Mouse (Mus musculus): ENCODE measurements at regions not wholly inside any gene's neighbourhood (a gene's known extent, or its start where the extent isn't known, plus 50 kb on each side); places are given as distances from the start of the nearest gene placed in this dataset.

DNA sequence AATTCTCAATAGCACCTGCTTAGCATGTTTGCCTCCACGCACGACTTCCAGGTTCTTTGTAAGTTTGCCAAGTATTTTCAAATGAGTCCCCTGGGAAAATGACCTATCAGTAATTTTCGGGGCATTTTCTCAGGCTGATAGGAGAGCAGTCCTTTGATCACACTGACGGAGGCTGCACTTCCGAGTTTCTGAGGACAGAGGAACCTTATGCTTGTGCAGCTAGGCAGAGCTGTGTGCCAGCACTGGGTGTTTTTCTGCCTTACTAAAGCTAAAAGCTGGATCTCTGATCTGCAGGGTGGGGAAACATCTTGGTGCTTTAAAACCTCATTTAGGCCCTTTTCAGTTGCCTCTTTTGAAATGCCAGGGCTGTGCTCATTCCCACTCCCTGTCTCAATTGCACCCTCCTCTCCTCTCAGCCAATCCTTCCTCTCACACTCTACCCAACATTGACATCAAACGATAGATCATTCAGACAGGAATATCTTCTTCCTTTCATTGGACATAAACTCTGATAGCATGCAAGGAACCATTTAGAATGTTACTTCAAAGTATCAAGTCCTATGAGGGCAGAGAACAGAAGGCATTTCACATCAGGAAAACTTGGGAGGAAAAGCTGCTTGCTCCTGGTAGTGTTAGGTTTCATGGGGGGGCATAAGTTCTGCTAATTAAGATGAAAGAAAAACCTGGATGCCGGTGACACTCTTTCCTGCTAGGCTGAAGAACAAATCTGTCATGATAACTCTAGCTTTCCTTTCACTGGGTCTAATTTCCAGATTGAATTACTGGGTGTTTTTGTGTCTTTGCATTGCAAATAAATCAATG is 95.3 kb downstream of the Lurap1l start:
- no peak for DNase-seq

GRCm38 (mm10) chr4:81006546-81006945 is 96.1 kb downstream of the Lurap1l start:
- DNase-seq, result no peak

GRCm38 (mm10) chr4:81021850-81022249 is 111.4 kb downstream of the Lurap1l start:
- DNase-seq, result no peak

GRCm38 (mm10) chr4:81023436-81023983 is 113.1 kb downstream of the Lurap1l start:
- DNase-seq, result peak; percentile 11 to 14

DNA sequence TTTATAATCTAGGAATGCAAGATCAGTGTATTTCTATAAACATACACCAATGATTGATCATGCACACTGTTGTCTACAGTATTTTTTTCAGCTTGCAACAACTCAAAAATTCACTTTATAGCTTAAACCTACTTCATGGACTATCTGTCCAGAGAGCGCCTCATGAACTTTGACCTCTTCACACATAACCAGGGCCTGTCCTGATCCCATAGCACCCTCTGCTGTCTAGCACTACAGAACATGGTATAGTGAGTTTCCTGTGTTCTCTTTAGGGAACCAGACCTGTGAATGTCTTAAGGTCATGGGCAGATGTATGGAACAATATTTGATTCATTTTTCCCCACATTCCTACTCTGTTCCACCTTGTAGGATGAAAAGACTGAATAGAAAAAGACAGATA is 117.1 kb downstream of the Lurap1l start:
- no peak for DNase-seq

- DNase-seq, result no peak
Measured at GRCm38 (mm10) chr4:81030671-81031070, 120.2 kb downstream of the Lurap1l start.

- DNase-seq, result no peak
Measured at GRCm38 (mm10) chr4:81037336-81037902, 127.0 kb downstream of the Lurap1l start.

- peak; percentile 35 to 52 for DNase-seq
Measured at GRCm38 (mm10) chr4:81058227-81058626, 147.8 kb downstream of the Lurap1l start.

GRCm38 (mm10) chr4:81058809-81059208 is 148.4 kb downstream of the Lurap1l start:
- peak; percentile 8 for DNase-seq

- DNase-seq, result peak; percentile 18 to 45
Measured at GRCm38 (mm10) chr4:81059356-81059755, 148.9 kb downstream of the Lurap1l start.

GRCm38 (mm10) chr4:81082290-81082947 is 172.0 kb downstream of the Lurap1l start:
- DNase-seq, result no peak

- DNase-seq, result no peak
Measured at GRCm38 (mm10) chr4:81085188-81085587, 174.7 kb downstream of the Lurap1l start.

DNA sequence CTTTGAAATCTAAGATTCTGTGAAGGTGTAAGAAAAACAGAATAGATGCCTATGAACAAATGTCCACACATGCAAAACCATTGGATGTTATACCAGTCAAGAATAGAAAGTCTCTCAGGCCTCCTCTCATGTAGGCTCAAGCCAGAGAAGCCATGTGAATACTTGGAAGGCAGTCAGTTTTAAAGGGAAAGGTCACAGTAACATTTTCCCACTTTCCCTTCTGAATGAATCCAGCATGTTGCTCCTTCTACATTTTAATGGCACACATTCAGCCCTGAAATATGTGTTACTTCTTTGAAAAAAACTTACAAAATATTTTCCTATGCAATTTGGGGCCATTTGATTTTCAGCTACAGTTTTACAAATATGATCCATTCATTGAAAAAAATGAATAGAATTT is 186.1 kb downstream of the Lurap1l start:
- peak; percentile 11 to 17 for DNase-seq

DNA sequence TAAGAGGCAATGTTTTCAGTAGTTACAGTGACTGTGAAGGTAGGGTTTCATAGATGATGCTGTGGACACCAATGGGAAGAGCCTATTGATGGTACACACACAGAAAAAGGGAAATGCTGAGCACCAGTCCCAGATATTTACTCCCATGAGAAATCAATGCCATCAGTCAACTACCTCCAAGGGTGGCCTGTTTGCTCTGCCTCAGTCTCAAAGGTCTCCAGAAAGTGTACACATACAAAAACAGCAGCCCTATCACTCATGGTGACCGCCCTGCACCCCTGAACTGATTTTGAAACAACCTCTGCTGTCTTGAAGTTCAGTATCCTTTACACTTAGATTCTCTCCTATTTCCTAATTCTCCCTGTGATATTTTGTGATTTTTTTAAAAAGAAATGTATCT is 187.2 kb downstream of the Lurap1l start:
- no peak for DNase-seq

DNA sequence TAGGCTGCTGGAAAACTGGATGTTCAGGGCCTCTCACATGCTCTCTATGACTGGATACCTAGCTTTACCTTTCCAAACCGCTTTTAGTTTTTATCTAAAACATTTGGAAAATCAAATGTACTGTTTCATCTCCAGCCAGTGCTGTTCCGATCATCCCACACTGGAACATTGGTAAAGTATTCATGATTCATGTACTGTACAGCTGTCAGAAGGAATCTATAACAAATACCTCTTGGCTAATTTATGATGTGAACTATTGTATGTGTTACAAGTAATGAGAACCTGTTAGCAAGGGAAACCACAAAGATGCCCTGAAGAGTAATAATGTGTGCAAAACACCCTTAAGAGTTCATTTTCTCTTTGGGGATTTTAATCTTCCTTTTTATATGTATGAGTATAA is 190.6 kb downstream of the Lurap1l start:
- DNase-seq, result no peak

DNA sequence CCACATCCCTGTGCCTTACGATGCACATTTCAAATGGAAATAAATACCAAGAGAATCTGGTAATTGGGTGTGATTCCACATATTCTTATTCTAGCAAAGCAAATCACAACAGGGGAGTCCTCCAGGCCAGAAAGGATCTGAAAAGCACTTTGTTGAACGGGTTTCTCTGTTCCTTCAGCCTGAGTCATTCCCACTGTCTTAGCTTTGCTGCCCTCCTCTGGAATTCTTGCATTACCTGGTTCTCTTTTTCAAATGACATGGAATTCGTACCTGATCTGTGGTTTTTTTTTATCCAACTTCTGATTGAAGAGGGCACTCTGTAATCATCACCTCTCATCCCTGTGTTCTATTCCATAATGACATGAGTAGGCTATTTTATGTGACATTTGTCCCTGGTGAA is 200.9 kb downstream of the Lurap1l start:
- peak in 1 of 2 experiments; percentile 6 for DNase-seq

- no peak for DNase-seq
Measured at GRCm38 (mm10) chr4:81116411-81116810, 206.0 kb downstream of the Lurap1l start.

DNA sequence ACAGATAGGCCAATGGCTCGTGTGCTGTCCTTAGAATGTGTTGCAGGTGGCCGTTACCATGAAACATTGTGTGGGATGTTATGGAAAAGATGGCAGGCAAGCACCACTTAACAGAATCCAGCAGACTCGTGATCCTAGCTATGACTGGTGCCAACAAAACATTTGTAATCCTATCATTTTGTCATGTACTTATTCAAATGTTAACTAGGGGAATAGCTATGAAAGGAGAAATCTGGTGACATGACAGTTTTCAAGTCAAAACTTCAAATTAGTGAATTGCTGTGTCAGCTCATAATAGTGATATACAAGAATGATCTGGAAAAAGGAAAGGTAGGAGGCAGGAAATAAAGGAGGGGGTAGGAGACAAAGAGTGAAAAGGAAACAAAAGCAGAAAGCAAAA is 213.7 kb downstream of the Lurap1l start:
- no peak for DNase-seq

DNA sequence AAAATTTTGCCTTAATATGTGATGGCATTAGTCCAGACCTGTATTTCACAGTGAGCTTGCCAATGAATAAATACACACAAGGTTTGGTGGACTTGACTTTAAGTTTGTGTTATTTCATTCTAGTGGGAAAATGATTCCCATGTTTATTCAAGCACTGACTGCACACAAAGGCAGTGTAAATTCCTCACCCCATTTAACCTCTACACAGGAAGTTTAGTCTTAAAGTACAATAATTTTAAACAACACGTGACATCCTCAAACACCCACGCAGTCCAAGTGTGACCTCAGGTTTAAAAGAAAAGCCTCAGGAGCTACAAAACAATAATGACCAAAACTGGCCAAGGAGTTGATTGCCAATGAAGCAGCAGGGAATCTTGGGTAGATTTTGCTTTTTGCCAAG is 219.4 kb downstream of the Lurap1l start:
- DNase-seq, result peak in 1 of 2 experiments; percentile 4

DNA sequence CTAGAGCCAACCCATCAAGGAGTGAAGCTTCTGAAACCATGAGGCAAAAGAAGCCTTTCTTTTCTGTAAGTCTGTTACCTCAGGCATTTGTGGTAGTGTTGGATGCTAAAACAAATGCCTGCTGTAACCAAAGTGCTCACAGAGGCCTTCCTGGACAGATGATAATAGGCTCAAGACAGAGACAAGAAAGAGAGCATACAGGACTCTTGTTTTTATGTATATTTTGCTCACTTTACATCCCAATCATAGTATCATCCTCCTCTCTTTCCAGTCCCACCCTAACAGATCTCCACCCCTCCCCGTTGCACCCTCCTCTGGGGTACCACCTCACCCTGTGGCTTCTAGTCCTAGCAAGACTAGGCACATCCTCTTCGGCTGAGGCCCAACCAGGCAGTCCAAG is 262.7 kb downstream of the Lurap1l start:
- DNase-seq, result no peak

DNA sequence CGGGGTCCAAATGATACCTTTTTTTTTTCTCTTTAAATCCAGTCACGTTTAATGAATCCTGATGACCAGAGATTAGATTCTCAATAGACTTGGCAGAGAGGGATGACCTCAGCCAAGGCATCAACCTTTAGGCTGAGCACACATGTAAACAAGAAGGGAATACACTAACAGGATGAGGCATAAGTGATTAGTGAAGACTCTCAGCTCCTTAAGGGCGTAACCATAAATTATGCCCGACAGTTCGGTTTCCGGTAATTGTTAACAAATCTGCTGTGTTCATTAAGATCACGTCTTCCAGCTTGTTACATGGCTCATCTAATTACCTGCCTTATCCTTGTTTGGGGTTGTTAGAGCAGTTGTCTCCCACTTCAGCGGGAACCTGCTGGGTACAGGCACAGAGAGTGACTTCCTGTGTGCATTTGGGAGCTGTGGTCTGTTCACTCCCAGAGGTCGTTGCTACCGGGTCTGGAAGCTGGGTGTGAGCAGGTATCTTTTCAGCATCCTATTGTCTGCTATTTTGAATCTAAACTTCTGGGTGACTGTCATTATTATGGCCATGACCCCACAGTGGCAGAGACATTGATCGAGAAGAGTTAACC is 265.1 kb downstream of the Mpdz start:
- peak; percentile 11 to 29 for DNase-seq

- no peak for DNase-seq
Measured at GRCm38 (mm10) chr4:81178047-81178781, 264.4 kb downstream of the Mpdz start.
